Mouse (Mus musculus): ENCODE data around the gene Ncf2.

Ncf2 gene

GRCm38 (mm10) chr1:152831619-152832018 lies 31.6 kb downstream of the Ncf2 start:
- DNase-seq (ENCODE audit: low spot score in 2 of 2), result no peak

- DNase-seq (ENCODE audit: low spot score in 2 of 2), result no peak
These were observed 32.3 kb downstream of the Ncf2 start for GRCm38 (mm10) chr1:152832316-152832715.

GRCm38 (mm10) chr1:152835061-152835460 lies 35.1 kb downstream of the Ncf2 start:
- DNase-seq (ENCODE audit: low spot score in 2 of 2), result no peak

- no peak for DNase-seq (ENCODE audit: low spot score in 2 of 2)
These were observed 38.2 kb downstream of the Ncf2 start for GRCm38 (mm10) chr1:152838026-152838702.

- no peak for DNase-seq (ENCODE audit: low spot score in 2 of 2)
These were observed 38.8 kb downstream of the Ncf2 start for GRCm38 (mm10) chr1:152838841-152839240.

- no peak for DNase-seq (ENCODE audit: low spot score in 2 of 2)
These were observed 40.3 kb downstream of the Ncf2 start for GRCm38 (mm10) chr1:152840343-152840742.

- DNase-seq (ENCODE audit: low spot score in 2 of 2), result no peak
These were observed 41.1 kb downstream of the Ncf2 start for GRCm38 (mm10) chr1:152841057-152841456.

- no peak for DNase-seq (ENCODE audit: low spot score in 2 of 2)
These were observed 44.6 kb downstream of the Ncf2 start for GRCm38 (mm10) chr1:152844634-152845033.

- DNase-seq (ENCODE audit: low spot score in 2 of 2), result no peak
These were observed 45.3 kb downstream of the Ncf2 start for GRCm38 (mm10) chr1:152845211-152845730.

GRCm38 (mm10) chr1:152846856-152847255 lies 46.9 kb downstream of the Ncf2 start:
- no peak for DNase-seq (ENCODE audit: low spot score in 2 of 2)

- DNase-seq (ENCODE audit: low spot score in 2 of 2), result no peak
These were observed 69.9 kb downstream of the Ncf2 start for GRCm38 (mm10) chr1:152869901-152870300.

GRCm38 (mm10) chr1:152871031-152871430 lies 71.0 kb downstream of the Ncf2 start:
- DNase-seq (ENCODE audit: low spot score in 2 of 2), result no peak

All from frontal cortex, postnatal 14 days (tissue).